Mouse (Mus musculus) heart, adult 11 months (tissue): ENCODE results near the gene Naa16.

ENCODE experiments used
- DNase-seq: peaks from one replicate; pipeline ENCODE4 v3.0.0; 2022

The Naa16 gene

DNA sequence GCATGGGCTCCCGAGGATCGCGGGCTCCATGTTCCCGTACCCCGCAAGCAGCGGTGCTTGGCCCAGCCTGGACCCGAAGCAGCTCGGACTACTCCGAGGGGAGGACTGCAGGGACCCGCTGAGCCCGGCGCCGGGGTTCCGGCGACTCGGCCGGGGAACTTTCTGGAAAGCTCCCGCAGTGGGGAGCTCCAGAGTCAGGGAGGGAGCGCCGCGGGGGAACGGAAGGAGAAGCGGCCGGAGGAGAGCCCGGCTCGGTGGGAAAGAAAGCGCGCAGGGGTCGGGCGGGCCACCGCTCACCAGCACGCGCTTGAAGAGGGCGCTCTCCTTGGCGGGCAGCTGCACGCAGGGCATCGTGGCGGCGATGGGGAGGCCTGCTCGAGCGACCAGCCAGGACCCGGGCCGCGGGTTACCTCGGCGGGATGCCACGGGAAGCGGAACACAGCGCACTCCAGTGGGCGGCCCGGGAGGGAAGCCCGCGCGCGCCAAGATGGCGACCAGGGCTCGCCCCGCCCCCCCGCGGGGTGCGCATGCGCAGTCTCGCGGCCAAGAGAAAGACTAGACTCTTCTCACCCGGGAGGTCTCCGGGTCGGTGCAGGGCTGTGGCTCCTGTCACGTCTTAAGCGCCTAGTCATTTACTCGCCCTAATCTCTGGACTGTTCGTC is at the start of gene Naa16:
Gene Naa16 (minus strand): TSS at position 514 of the 662 bp plus-strand sequence.
- DNase-seq = peak; percentile 99

DNA sequence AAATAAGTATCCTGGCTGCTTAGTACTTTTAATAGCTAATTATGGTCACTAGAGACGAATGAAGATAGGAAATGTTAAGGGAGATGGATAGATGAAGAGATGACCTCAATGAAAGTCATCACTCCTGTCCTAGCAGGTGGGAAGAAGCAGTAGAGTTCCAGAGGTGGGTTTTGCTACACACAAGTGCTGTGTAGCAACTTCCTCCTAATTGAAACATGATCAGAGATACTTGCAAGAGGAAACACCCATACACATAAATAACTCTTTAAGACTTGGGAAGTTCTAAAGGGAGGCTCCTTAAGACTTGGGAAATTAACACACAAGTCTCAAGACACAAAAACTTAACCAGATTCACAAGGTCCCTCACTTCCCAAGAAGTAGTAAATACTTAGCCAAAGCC is 43.5 kb upstream of the Naa16 start:
- DNase-seq = no peak

DNA sequence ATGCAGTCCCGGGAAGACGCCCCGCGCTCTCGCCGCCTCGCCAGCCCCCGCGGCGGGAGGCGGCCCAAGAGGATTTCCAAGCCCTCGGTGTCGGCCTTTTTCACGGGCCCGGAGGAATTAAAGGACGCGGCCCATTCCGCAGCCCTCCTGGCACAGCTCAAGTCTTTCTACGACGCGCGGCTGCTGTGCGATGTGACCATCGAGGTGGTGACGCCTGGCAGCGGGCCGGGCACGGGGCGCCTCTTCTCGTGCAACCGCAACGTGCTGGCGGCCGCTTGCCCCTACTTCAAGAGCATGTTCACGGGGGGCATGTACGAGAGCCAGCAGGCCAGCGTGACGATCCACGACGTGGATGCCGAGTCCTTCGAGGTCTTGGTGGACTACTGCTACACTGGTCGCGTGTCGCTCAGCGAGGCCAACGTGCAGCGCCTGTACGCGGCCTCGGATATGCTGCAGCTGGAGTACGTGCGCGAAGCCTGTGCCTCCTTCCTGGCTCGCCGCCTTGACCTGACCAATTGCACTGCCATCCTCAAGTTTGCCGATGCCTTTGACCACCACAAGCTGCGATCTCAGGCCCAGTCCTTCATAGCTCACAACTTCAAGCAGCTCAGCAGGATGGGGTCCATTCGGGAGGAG is 36.3 kb upstream of the Naa16 start:
- DNase-seq = peak; percentile 89

DNA sequence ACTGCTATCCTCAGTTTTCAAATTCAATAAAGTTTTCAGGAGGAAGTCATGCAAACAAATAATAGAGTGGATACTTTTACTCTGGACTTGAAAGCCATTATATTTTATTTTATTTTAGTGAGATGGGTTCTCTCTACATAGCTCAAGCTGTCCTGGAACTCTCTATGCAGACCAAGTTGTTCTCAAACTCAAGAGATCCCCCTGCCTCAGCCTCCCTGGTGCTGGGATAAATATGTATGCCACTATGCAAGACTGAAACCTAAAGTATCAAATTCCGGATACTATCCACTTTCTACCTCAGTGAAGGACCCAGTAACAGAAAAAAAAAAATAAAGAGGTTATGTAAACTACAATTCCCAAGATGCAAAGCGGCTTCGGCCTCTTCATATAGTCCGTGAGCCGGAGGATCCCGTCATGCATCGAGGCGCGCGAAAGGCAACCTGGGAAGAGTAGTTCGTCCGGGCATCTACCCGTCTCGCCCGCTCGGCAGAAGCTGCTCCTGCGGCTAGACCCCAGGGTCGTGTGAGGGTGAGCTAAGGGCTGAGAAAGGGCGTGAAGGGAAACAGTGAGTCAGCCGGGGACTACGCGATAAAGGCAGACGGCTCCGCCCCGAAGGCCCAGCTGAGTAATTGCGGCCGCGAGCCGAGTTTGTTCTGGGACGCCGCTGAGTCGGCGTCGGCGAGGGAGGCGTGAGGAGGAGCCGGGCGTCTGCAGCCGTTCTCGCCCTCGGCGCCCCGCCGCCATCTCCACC is 35.6 kb upstream of the Naa16 start, which contains the start of gene Kbtbd7:
Gene Kbtbd7 (plus strand): TSS at position 533 of the 751 bp plus-strand sequence.
- peak; percentile 100 for DNase-seq

DNA sequence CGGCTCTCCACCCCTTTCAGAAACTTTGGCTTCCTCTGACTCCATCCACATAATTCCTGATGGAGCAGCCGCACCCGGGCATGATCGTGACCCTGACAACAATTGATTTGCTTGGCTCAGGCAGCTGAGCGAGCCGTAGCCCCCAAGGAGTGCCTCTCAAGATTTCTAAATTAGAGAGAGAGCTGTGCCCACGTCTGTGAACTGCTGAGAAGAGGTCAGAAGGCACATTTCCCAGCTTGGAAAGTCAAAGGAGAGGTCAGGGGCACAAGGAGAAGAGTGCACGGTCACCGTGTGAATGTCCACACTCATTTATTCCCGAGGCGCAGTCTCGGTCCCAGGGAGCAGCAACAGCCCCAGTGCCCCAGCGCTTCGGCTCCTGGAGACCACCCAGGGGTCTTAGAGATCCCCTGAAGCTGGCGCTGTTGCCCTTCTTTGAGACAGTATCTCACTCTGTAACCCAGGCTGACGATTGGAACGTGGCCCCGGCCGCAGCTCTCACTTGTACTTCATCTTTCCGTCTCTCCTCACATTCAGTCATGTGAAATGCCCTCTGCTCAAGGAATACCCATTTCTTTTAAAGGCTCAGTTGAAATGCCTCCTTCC is 29.6 kb upstream of the Naa16 start:
- DNase-seq = peak; percentile 74

DNA sequence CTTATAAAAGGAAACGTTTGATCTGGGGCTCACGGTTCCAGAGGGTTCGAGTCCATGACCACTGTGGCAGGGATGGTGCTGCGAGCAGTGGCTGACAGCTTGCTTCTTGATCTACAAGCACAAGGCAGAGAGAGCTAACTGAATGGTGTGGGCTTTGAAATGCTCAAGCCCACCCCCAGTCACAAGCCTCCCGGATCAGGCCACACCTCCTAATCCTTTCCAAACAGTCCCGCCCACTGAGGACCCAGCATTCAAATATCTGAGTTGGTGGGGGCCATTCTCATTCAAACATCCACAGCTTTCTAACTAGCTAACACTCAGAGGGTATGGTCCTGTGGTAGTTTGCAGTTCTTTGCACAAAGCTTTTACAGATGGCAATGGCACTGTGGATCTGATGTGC is 22.5 kb upstream of the Naa16 start:
- DNase-seq = peak; percentile 66

DNA sequence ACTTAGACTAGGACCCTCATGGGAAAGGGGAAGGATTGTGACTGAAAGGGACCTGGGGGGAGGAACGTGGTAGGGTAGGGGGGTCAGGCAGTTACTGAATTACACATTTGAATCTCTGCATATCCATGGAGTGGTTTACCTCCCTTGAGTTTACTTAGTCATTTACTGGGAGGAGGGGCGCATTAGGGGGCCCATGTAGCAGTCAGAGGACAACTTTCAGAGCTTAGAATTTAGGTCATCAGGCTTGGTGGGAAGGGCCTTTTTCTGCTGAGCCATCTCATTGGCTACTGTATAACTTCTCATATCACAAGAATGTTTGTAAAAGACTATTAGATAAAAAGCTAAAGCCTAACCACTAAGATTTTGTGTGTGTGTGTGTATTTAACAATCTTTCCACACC is 20.1 kb upstream of the Naa16 start:
- DNase-seq = peak; percentile 15

DNA sequence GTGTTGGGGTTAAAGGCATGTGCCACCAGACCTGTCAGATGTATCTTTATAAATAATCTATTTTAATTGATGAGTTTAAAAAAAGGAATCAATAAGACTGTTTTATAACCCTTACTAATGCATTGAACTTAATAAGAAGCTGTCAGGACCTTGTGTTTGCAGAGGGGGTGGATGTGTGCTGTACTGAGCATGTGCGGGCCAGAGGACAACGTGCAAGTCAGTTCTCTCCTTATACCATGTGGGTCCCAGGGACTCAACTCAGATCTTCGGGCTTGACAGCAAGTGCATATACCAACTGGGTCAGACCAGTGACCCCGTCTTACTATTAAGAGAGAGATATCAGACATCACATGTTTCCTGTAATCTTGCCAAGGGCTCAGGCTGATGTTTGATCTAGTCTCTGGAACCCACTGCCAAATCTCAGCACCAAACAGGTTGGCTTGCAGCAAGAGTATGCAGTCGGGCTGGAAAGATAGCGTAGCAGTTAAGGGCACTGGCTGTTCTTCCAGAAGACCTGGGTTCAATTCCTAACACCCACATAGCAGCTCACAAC is 18.8 kb upstream of the Naa16 start:
- DNase-seq = peak; percentile 83

DNA sequence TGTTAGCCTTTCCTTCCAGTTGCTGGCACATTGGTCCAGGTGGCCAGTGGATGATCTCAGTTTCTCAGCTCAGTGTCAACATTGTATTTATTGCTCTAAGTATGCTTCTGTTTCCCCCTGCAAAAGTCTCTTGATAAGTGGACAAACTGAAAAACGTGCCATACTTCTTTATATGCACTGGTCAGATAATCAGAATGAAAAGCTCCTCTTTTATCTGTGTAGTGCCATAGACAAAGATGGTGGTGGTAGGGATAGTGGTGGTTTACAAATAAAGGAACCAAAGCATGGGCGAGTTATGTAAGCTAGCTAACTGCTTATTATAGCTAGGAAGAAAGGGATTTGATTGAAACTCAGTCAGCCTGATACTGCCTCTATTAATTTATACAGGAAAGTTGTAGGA is 17.1 kb upstream of the Naa16 start:
- DNase-seq = no peak

DNA sequence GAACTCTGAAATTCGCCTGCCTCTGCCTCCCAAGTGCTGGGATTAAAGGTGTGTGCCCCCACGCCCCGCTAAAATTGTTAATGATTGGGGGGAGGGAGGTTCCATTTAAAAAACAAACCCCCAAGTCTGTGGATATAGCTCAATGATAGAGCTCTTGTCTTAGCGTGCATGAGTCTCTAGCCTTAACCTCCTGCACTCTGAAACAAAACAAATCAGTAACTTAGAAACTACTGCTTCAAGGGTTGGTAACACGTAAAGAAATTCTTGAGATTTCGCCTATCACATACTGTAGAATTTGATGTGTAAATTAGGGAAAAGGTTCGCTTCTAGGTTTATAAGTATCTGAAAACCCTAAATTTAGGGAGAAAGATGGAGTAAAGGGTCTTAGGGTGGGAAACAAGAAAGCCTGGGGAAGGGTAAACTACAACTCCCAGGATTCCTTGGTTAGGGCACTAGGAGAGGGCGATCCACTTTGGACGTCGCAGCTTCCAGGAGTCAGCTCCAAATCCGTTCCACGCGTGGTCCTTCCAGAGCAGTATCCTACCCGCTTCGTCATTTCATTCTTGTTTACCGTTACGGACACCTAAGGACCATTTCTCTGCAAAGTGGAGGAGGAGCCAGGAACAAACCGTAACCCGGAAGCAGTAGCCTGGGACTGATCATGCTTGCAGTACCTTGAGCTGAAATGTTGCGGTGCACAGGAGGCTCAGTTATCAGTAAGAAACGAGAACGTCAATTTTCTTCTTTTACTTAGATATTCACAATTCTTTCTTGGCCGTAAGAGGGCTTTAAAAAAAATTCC is 6.9 kb upstream of the Naa16 start, which contains the start of gene Mtrf1:
Gene Mtrf1 (plus strand): TSS at position 452 of the 802 bp plus-strand sequence.
- peak; percentile 95 for DNase-seq

DNA sequence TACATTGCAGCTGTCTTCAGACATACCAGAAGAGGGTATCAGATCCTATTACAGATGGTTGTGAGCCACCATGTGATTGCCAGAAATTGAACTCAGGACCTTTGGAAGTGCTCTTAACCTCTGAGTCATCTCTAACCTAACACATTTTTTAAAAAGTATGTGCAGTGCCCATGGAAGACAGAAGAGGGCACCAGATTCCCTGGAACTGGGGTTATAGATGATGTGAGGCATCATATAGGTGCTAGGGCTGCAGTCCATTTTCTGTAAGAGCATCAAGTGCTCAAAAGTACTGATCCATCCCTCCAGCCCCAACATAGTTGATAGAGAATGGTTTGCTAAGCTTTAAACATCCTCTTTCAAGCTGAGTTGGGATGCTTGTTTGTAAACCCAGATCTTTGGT is 4.0 kb upstream of the Naa16 start:
- DNase-seq = peak; percentile 64

DNA sequence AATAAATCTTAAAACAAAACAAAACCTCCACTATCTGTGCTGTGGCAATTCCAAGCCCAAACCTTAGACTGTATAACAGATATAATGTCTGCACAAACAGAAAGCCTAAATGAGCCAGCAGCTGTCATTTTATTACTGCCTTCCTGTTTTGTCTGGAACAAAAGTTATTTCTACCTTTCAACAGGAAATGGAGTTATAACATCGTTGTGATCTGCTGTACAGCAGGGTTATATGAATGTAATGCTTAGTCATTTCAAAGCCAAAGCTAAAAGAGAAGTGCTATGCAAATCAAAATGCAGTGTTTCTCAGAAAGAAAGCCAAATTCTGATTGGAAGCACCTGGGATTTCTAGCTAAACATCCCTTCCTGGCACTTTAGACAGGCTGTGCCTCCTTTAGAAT is 2.7 kb upstream of the Naa16 start:
- DNase-seq = no peak

DNA sequence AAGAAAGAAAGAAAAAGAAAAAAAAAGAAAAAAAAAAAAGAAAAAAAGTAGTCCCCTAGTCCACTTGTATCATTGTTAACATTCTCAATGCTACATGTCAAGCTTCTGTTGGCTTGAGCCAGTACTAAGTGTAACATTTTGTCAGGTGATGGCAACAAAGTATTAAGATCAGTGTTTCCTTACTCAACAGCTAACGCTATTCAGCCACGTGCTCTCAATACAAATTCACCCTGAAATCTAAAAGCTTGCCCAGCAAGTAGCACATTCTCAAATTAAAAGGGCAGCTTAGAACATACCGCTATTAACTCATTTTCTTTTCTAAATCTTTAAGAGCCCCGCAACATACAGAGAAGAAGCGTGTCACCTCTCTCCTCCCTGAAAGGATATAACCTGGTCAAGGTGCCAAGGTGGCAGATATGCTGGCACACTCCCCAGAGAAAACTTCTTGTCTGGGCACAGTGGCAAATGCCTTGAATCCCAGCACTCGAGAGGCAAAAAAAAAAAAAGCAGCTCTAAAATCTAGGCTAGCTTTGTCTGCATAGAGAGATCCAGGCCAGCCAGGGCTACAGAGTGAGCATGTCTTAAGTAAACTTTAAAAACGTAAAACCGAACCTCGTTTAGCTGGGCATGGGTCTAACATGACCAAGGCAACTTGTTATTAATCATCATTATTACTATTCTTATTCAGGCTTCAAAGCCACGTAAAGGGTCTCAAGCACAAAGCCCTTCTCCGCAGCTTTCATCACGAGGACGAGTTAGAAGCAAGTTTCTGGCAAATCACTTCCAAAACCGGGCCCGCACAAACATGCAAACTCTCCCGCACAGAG is 927 bp downstream of the Naa16 start:
- peak; percentile 91 for DNase-seq

DNA sequence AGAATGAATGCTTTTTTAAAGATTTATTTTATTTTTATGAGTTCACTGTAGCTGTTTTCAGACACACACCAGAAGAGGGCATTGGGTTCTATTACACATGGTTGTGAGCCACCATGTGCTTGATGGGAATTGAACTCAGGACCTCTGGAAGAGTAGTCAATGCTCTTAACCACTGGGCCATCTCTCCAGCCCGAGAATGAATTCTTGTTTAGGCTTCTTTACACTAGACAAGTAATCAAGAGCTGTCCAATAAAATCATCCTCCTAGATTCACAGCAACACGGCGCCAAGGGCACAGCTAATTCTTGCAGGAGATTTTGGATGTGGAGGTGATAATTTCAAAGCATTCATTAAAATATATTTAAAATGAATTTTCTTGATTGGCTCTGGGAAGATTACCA is 2.3 kb downstream of the Naa16 start:
- no peak for DNase-seq

DNA sequence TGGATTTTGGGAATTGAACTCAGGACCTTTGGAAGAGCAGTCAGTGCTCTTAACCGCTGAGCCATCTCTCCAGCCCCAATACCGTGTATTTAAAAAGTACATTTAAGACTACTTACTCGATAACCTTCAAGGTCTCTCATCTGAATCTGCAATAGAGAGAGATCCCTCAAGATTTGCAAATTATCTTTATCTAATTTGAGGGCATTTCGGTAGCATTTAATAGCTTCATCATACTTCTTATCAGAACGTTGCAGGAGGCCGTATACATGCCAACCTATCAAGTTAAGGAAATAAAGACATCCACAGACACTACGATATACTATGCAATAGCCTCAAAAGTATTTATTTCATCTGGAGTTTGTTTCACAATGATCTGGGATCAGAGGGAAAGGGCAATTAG is 7.5 kb downstream of the Naa16 start:
- DNase-seq = no peak

DNA sequence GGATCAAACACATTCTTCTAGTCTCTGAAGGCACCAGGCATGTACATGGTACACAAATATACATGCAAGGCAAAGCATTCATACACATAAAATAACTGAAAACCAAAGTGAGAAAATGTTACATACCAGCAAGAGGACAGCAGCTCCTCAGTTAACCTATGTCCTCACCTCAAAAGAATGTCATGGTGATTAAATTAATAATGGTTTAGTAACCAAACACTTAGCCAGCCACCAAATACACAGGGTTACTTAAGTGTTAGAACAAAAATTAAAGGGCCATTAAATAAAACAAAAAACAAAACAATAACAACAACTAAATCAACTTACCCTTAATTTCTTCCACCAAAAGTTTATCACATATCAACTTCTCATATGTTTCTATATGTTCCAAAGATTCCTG is 13.5 kb downstream of the Naa16 start:
- no peak for DNase-seq

DNA sequence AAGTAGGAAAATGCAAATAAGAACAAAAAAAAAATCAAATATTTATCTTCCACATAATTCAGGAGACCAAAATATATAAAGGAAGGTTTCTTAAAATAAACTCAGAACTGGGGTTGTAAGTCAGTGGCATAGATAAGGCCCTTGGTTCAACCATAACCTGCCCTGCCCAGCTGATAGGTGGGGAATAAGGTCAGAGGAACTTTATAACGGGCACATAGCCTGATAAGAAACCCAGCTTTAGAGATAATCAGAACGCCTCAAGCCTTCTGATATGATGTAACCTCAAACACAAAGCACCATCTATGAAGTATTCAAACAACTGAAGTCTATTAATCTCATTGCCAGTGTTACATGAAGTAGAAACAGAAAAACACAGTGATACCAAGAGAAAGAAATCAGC is 32.5 kb downstream of the Naa16 start:
- DNase-seq = peak; percentile 19

DNA sequence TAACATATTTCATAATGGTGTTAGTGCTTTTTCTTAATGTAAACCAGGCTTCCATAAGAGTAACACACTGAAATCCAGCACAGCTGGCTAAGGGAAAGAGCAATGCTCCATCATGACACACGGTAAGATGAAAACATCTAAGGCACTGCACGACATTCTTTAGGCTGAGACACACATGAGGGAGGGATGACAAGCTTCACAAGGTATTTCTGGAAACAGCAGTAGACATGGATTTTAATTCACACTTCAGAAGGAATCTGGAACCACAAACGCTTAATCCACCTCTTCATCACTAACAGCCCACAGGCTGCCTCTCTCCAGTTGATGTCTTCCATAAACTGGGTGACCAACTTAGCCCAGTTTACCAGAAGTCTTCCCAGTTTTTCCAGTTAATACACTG is 44.2 kb downstream of the Naa16 start:
- no peak for DNase-seq

DNA sequence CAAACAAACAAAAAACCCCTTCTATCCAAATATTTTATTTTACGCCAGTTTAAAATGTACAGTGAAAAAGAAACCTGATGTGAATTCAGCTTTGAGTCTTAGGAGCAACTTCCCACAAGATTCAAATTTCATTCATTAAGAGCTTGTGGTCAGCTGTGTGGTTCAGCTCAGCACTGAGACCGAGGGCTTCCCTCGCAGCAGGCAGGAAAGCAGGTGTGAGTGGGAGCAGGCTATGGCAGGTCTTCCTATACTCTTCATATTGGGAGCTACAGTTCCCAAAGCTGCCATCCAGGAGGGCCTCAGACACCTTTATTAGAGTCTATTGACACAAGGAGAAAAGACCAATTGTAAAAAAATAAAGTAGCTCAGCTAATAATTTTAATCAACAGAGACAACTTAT is 55.0 kb downstream of the Naa16 start:
- peak; percentile 72 for DNase-seq

DNA sequence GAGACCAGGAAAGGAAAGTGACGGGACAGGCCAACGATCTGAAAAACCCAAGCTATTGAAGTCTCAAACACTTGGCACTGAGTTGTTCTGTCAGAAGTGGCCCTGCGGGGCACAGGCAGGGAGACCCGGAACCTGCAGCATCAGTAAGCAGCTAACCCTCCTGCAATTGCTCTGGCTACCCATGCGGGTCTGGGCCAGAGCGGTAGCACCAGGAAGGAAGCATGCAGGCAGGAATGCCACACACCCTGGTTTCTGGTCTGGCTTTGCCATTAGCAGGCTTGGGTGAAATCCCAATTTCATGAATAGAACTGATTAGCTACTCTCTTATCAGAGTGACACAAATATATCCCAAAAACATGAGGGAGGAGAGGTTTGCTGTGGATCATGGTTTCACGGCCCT is 58.6 kb downstream of the Naa16 start:
- DNase-seq = peak; percentile 94

DNA sequence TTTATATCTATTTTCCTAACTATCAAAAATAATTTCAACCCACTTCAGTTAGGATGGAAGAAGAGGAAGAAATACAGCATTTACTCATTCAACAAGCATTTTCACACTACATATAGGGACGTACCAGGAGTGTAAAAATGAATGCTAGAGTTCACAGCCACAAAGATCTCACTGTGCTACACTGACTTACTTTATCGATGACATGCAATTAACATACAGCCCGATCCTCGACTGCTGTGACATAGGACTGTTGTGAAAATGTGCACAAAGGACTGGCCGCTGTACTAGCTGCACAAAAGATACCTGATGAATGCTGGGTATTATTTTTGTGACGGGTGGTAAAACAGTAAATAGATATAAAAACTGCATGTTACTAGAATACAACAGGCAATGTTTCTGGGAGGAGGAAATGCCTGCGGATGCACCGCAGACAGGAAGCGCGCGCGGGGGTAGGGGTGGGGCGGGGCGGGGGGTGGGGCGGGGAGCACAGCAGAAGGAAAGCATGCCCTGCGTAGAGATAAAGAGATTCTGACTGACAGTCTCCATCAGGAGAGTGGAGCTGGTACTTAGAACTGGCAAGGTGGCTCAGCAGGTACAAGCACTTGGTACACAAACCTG is 59.5 kb downstream of the Naa16 start:
- peak; percentile 87 for DNase-seq
